Mouse (Mus musculus): Measurements from ENCODE around the gene Fbxw7.

Gene Fbxw7

DNA sequence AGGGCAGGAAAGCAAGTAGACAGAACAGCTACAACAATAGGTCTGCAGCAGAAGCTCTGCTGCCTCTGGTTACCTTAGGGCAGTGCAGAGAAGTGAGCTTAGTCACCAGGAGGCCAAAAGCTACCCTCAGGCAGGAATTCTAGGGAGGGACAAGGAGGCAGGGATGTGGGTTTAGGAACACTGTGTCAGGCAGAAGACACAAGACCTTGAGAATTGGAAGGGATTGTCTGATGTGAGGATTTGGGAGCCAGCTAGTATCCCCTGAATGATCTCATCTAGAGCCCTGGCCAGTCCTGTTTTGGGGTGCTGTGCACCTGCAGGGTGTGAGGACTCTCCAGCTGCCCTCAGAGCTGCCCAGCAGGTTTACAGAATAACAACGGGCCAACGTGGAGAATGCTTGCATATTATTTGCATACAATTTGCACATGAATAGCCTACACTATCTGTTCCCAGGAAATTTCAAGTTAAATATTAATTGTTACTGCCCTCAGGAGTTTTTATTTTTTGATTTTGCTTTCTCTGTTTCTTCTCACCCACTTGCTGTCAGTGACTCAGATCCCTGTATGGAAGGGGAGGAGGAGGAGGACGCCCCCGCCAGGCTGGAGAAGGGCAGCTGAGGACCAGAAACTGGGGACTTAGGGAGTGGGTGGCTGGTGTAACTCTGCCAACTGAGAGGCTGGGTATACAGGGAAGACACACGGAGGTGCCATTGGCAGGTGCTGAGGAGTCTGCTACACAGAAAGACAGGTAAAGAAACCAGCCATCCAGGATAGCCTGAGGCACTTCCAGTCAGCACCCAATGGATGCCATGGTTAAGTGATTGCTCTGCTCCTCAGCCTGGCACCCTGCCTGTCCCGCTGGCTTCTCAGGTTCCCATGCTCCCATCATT, 210.0 kb downstream of the Fbxw7 start:
- no peak for DNase-seq (ENCODE audit: low read depth, low spot score)
